Mouse (Mus musculus): ENCODE results near the gene Fyn.

Gene Fyn

GRCm38 (mm10) chr10:39566901-39567300 lies 198.2 kb downstream of the Fyn start:
- DNase-seq (ENCODE audit: extremely low spot score) = no peak

GRCm38 (mm10) chr10:39568991-39569390 lies 200.3 kb downstream of the Fyn start:
- no peak for DNase-seq (ENCODE audit: extremely low spot score)

GRCm38 (mm10) chr10:39571011-39571410 lies 202.4 kb downstream of the Fyn start:
- no peak for DNase-seq (ENCODE audit: extremely low spot score)

GRCm38 (mm10) chr10:39572050-39572671 lies 203.5 kb downstream of the Fyn start:
- DNase-seq (ENCODE audit: extremely low spot score) = no peak

- no peak for DNase-seq (ENCODE audit: extremely low spot score)
These were observed 204.0 kb downstream of the Fyn start for GRCm38 (mm10) chr10:39572672-39573051.

- DNase-seq (ENCODE audit: extremely low spot score) = no peak
These were observed 207.8 kb downstream of the Fyn start for GRCm38 (mm10) chr10:39576466-39576865.

GRCm38 (mm10) chr10:39580477-39580876 lies 211.8 kb downstream of the Fyn start:
- no peak for DNase-seq (ENCODE audit: extremely low spot score)

- DNase-seq (ENCODE audit: extremely low spot score) = no peak
These were observed 213.7 kb downstream of the Fyn start for GRCm38 (mm10) chr10:39582385-39582784.

- no peak for DNase-seq (ENCODE audit: extremely low spot score)
These were observed 215.1 kb downstream of the Fyn start for GRCm38 (mm10) chr10:39583718-39584117.

- no peak for DNase-seq (ENCODE audit: extremely low spot score)
These were observed 218.8 kb downstream of the Fyn start for GRCm38 (mm10) chr10:39587290-39587925.

- no peak for DNase-seq (ENCODE audit: extremely low spot score)
These were observed 219.5 kb downstream of the Fyn start for GRCm38 (mm10) chr10:39587973-39588746.

- no peak for DNase-seq (ENCODE audit: extremely low spot score)
These were observed 221.3 kb downstream of the Fyn start for GRCm38 (mm10) chr10:39589765-39590546.

GRCm38 (mm10) chr10:39590629-39591028 lies 222.0 kb downstream of the Fyn start:
- no peak for DNase-seq (ENCODE audit: extremely low spot score)

- no peak for DNase-seq (ENCODE audit: extremely low spot score)
These were observed 223.8 kb downstream of the Fyn start for GRCm38 (mm10) chr10:39592501-39592900.

GRCm38 (mm10) chr10:39594716-39595115 lies 226.1 kb downstream of the Fyn start:
- DNase-seq (ENCODE audit: extremely low spot score) = no peak

GRCm38 (mm10) chr10:39595862-39596261 lies 227.2 kb downstream of the Fyn start:
- no peak for DNase-seq (ENCODE audit: extremely low spot score)

GRCm38 (mm10) chr10:39597116-39597791 lies 228.6 kb downstream of the Fyn start:
- DNase-seq (ENCODE audit: extremely low spot score) = no peak

GRCm38 (mm10) chr10:39597792-39598183 lies 229.1 kb downstream of the Fyn start:
- DNase-seq (ENCODE audit: extremely low spot score) = no peak

- DNase-seq (ENCODE audit: extremely low spot score) = no peak
These were observed 230.9 kb downstream of the Fyn start for GRCm38 (mm10) chr10:39599601-39600000.

- DNase-seq (ENCODE audit: extremely low spot score) = no peak
These were observed 231.5 kb downstream of the Fyn start for GRCm38 (mm10) chr10:39600115-39600514.

- no peak for DNase-seq (ENCODE audit: extremely low spot score)
These were observed 232.4 kb downstream of the Fyn start for GRCm38 (mm10) chr10:39601068-39601467.

- no peak for DNase-seq (ENCODE audit: extremely low spot score)
These were observed 237.8 kb downstream of the Fyn start for GRCm38 (mm10) chr10:39606434-39606833.
